Mouse (Mus musculus): ENCODE measurements around the gene Gcdh. TPM values are rescaled to one million over a fixed set of nuclear protein-coding genes. Genes with fewer than 3 reads are reported as not detected.

Gene Gcdh
- total RNA-seq (2021) = 10 to 100 TPM; 35.6 to 44.1 TPM
- long read RNA-seq, experiment 1, transcript Gcdh-202 (12 exons, 2,114 nt) = major isoform, 16 of 44 reads
- long read RNA-seq, experiment 1, transcript Gcdh-201 (11 exons, 2,167 nt) = minor isoform, 9 of 44 reads
- long read RNA-seq, experiment 1, partial matches to known transcripts = 2 of 44 reads
- long read RNA-seq, experiment 1, other reads (novel, unspliced or antisense) = 17 of 44 reads
- long read RNA-seq, experiment 2, transcript Gcdh-201 (11 exons, 2,167 nt) = minor isoform, 8 of 43 reads
- long read RNA-seq, experiment 2, transcript Gcdh-202 (12 exons, 2,114 nt) = major isoform, 13 of 43 reads
- long read RNA-seq, experiment 2, partial matches to known transcripts = 3 of 43 reads
- long read RNA-seq, experiment 2, other reads (novel, unspliced or antisense) = 19 of 43 reads

DNA sequence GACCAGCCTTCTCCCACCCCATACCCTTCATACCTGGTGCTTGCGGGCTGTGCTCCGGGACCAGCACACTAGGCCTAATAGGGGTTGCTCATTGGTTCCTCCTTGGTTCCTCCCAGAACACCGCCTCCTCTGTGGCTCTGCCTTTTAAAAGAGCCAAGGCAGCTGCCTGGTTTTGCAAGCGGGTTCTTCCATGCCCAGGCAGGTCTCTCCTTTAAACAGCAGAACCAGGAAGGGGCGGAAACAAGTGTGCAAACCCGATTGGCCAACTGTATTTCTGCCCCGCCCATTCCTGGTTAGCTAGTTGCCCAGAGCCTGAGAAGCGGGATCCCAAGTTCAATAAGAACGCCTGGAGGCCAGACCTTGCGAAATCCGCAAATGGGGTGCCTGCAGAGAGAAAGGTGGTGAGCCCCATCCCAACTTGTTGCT lies at the start of gene Gcdh:
Gene Gcdh, minus strand, starts transcription at position 213 of the 426 bp plus-strand sequence.
- H3K4me3 ChIP-seq = peak within 1 kb of the TSS; percentile 81
- DNase-seq (ENCODE audit: extremely low spot score in 1 of 2, low spot score in 2 of 2) = peak; percentile 87 to 89
- no peak for TF ChIP-seq CTCF (IDR thresholded peaks at IDR 0.05)
- intact Hi-C loops (cut with DNase I) = loop anchor here (2.0 to 5.0 kb wide), 2 partner anchors 15 to 36 kb away; partner anchors contain the start of gene Farsa
- H3K27ac ChIP-seq = peak within 1 kb of the TSS; percentile 49; the same call in 1 of the 2 replicates

DNA sequence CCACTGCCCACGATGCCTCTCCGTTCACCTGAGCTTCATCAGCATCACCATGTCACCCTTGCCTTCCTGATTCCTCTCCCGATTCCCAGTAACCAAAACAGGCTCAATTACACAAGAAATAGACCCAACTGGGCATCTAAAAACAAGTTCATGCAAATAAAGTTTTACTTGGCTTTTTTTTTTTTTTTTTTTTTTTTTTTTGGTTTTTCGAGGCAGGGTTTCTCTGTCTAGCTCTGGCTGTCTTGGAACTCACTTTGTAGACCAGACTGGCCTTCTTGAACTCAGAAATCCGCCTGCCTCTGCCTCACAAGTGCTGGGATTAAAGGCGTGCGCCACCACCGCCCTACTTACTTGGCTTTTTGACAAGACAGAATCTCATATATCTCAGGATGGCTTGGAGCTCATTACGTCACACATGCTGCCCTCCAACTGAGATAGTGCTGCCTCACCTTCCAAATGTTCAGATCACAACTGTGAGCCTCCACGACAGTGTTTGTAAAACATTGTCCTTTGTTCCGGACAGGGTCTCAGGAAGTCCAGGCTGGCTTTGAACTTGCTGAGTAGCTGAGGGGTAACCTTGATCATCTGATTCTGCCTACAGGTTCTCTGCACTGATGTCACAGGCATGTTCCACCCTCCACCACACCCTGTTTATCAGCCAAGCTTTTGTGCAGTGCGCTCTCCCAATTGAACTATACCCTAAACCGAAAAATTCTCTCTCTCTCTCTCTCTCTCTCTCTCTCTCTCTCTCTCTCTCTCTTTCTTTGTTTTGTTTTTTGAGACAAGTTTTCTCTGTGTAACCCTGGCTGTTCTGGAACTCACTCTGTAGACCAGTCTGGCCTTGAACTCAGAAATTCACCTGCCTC lies 44.1 kb upstream of the Gcdh start:
- Histone ChIP-seq H3K27ac (no peak overlapping the region), H3K4me3 (peak overlapping the region; percentile 89)
- intact Hi-C loops (cut with DNase I) = no loop called here
- no peak for TF ChIP-seq CTCF (IDR thresholded peaks at IDR 0.05)
- no peak for DNase-seq (ENCODE audit: extremely low spot score in 1 of 2, low spot score in 2 of 2)

DNA sequence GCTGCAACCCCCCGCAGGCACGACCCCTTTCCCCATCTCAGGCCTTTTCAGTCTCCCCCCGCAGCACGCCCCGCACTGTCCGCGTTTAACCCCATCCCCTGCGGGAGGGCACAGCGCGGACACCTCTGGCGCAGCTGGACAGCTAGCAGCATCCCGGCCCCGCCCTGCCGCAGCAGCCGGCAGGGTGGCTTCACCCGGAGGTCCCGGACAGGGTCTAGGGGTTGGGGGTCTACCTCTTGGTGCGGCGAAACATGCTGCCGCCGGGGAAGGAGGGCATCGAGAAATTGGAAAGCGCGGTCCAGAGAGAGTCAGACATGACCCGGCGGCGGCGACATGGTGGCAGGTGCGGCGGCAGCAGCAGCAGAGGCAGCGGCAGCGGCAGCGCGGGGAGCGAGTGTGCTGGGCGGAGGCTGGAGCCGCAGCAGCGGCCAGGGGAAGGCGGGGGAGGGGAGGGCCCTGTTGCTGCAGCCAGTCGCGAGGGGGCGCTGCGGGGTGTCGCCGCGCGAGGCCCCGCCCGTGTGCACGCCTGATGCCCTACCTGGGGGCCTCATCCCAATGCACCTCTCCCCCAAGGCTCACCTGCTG lies 43.3 kb upstream of the Gcdh start, which contains the start of gene Mast1:
Gene Mast1, minus strand, starts transcription at position 398 of the 585 bp plus-strand sequence.
- intact Hi-C loops (cut with DNase I) = no loop called here
- peak; percentile 85 for TF ChIP-seq CTCF (IDR thresholded peaks at IDR 0.05)
- DNase-seq (ENCODE audit: extremely low spot score in 1 of 2, low spot score in 2 of 2) = peak; percentile 81 to 84
- peak within 1 kb of the TSS; percentile 89 for H3K4me3 ChIP-seq
- H3K27ac ChIP-seq = peak within 1 kb of the TSS; percentile 91

DNA sequence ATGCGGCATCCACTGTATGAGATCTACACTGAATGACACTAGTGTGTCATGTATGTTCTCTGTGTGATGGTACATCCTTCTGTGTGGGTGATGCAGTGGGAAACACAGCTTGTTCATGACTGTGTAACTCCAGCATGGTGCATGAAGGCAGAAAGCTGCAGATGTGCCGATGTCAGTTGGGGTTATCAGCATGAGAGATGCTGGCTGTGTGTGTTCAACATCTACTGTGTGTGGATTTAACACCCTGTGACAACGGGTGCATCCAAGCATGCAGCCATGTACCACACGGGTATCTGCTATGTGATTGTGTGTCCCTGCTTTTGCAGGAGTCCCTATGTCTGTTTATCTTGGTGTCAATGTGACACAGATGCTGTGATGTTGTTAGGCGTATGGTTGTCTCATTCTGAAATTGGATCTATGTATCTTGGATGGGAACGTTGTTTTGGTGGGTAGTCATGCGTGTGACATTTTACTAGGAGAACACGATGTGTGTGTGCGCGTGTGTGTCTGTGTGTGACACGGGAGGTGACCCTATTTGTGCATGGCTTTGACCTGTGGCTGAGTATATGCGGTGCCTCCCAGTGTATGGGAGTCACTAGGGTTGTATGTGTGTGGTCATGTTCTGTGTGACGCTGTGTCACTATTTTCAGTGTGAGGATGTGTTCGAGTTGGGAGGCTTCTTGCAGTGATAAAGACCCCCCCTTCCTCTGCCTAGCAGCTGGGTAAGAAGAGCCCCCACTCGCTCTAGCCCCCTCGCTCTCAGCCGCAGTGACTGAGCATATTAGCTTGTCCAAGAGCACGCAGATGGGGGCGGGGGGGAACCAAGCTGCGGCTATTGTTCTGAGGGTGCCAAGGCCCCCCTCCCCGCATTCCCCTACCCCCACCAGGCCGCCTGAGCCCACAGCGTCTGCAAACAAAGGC lies 42.6 kb upstream of the Gcdh start:
- Histone ChIP-seq H3K4me3 (peak overlapping the region; percentile 89), H3K27ac (peak overlapping the region; percentile 91)
- intact Hi-C loops (cut with DNase I) = no loop called here
- DNase-seq (ENCODE audit: extremely low spot score in 1 of 2, low spot score in 2 of 2) = no peak
- no peak for TF ChIP-seq CTCF (IDR thresholded peaks at IDR 0.05)

DNA sequence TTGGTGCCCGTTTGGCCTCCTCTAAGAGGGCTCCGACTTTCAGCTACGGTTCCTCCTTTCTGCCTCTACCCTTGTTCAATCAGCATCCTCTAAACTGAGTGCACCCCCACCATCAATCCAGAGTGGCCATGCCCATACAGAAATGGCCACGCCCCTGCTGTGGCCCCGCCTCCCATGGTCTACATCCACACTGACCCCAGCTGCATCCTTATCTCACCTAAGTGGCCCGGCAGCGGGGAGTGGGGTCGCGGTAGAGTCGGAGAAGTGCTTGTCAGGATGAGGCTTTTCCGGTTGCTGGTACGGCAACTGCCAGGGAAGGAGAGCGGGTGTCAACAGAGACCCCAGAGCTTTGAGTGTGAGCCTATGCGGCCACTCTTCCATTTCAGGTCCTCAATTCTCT lies 41.8 kb upstream of the Gcdh start:
- Histone ChIP-seq H3K27ac (peak overlapping the region; percentile 40), H3K4me3 (peak overlapping the region; percentile 89)
- no peak for TF ChIP-seq CTCF (IDR thresholded peaks at IDR 0.05)
- intact Hi-C loops (cut with DNase I) = no loop called here
- DNase-seq (ENCODE audit: extremely low spot score in 1 of 2, low spot score in 2 of 2) = no peak

DNA sequence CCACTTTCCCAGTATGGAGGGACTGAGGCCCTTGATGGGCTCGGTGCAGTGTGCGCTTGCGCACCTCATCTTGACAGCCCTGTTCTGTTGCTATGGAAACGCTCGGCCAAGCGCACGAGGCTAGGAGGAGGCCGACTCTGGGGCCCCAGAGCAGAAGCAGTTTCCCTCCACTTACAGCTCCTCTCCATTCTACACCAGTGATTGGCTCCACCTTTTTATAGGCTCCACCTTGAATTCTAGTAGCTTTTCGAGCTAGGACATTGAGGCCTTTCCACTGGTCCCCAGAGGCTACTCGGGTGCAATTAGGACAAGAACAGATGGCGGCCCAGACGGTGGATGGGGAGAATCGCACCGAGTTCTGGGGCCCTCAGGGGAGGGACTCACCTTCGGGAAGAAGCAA lies 41.1 kb upstream of the Gcdh start:
- Histone ChIP-seq H3K4me3 (peak overlapping the region; percentile 89), H3K27ac (peak overlapping the region; percentile 40; the same call in 1 of the 2 replicates)
- intact Hi-C loops (cut with DNase I) = no loop called here
- DNase-seq (ENCODE audit: extremely low spot score in 1 of 2, low spot score in 2 of 2) = peak; percentile 42 to 46
- no peak for TF ChIP-seq CTCF (IDR thresholded peaks at IDR 0.05)

DNA sequence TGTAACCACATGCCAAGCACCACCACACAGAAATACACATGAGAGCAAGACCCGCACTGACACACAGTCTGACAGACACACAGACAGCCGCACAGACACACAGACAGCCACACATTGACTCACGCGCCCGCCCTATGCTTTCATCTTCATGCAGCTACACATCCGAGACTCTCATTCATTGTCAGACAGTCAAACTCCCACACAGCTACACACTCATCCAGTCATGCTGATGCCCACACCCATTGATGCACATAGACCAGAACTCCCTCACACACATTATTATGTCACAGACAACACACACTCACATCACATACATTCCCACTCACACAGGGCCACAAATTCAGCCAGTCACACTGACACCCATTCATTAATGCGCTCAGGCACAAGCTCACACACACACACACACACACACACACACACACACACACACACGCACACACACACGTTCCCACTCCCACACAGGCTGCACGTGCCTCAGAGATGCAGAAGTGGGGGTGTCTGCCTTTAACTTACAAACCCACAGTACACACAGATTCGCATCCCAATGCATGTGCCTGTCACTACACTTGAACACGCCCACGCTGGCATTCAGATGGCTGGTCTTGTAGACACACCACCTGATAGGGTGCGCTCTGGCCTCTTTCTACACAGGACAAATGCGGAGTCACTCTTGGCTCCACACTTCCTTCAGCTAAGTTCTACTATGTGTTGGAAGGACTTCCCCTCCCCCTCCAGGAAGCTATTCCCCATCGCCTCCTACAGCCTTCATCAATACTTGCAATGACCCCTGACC lies 40.2 kb upstream of the Gcdh start:
- peak; percentile 31 to 34 for DNase-seq (ENCODE audit: extremely low spot score in 1 of 2, low spot score in 2 of 2)
- Histone ChIP-seq H3K4me3 (peak overlapping the region; percentile 89), H3K27ac (no peak overlapping the region)
- TF ChIP-seq CTCF (IDR thresholded peaks at IDR 0.05) = no peak
- intact Hi-C loops (cut with DNase I) = no loop called here

DNA sequence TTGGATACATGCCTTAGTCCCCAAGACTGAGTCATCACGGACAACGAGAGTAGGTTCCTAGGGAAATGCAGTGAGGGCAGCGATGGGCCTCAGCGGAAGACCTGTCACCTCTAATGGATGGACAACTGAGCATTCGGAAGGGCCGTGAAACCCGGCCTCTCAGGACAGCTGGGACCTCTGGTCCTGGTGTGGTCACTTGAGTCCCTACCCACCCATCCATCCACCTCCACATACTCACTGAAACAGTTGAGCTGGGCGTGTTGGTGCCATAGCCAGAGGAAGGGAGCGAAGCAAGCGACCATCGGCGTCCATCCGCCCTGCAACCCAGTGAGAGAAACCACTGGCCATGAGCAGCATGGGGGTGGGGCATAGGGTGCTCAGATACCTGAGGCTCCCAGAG lies 36.9 kb upstream of the Gcdh start:
- no peak for DNase-seq (ENCODE audit: extremely low spot score in 1 of 2, low spot score in 2 of 2)
- intact Hi-C loops (cut with DNase I) = no loop called here
- TF ChIP-seq CTCF (IDR thresholded peaks at IDR 0.05) = no peak
- no peak overlapping the region for H3K4me3 ChIP-seq
- no peak overlapping the region for H3K27ac ChIP-seq

DNA sequence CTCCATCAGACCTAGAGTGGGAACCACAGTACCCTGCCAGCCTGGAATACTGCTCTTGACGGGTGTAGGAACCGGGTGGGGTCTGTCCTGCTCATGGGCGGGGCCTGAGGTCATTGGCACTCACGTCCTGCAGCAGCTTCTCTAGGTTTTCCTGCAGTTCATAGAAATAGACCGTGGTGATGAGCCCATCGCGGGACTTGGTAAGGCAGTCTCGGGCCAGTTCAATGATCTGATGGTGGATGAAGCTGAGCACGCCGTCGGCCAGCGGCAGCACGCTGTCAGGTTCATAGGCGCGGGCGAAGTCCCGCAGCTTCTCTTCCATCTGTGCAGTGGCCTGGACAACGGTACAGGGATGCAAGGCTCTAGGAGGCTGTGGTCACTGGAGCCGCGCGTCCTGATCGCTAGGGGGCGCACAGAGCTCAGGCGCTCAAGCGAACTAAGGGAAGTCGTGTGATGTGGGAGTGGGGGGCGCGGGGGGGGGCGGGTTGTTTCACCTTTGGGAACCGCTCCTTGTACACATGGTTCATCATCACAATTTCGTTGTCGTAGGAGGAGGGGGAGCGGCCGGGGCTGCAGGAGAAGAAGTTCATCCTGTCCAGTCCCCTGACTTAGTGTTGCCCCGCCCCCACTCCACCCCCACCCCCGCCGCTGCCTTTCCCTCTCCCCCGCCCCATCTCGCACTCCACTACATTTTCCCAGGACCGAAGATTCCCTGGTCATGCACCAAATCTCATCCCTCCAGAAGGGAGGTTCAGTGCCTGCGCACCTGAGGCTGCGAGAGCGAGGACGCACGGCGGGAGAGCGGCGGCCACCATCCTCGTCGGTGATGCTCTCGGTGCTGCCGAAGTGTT lies 35.0 kb upstream of the Gcdh start:
- peak; percentile 71 to 77 for DNase-seq (ENCODE audit: extremely low spot score in 1 of 2, low spot score in 2 of 2)
- peak; percentile 71 for TF ChIP-seq CTCF (IDR thresholded peaks at IDR 0.05)
- peak overlapping the region; percentile 21; the same call in 1 of the 2 replicates for H3K4me3 ChIP-seq
- H3K27ac ChIP-seq = no peak overlapping the region
- intact Hi-C loops (cut with DNase I) = loop anchor here (2.0 kb wide), 1 partner anchor 28 kb away; no protein-coding TSS in a partner anchor

Data from left cerebral cortex, adult 2 months (tissue).